Mouse (Mus musculus) embryonic facial prominence, embryonic 13.5 days (tissue): ENCODE measurements at regions not wholly inside any gene's neighbourhood (a gene's known extent, or its start where the extent isn't known, plus 50 kb on each side); places are given as distances from the start of the nearest gene placed in this dataset.
A peak's percentile ranks its signal among the peaks of the same experiment; 100 is the strongest.

Experiments
- ATAC-seq: fragments of 200-750 bp; cut with Nextera tagmentation; 2 replicates; pipeline ENCODE4 v1.8.0; 2017; ENCODE audit warnings: low read depth; ENCODE audit not compliant: insufficient number of reproducible peaks, insufficient read depth, low FRiP score, low TSS enrichment
- H3K27ac ChIP-seq: fragments of 300-500 bp; sonication (generic); 2 replicates; pipeline ENCODE4 v1.5.1; 2015; ENCODE audit warnings: moderate library complexity, mild to moderate bottlenecking, inconsistent platforms
- H3K27me3 ChIP-seq: fragments of 300-500 bp; sonication (generic); 2 replicates; pipeline ENCODE4 v1.6.1; 2015; ENCODE audit warnings: mild to moderate bottlenecking, inconsistent platforms
- H3K36me3 ChIP-seq: fragments of 300-500 bp; sonication (generic); 2 replicates; pipeline ENCODE4 v1.6.1; 2015; ENCODE audit warnings: mild to moderate bottlenecking, inconsistent platforms
- H3K4me1 ChIP-seq: fragments of 300-500 bp; sonication (generic); 2 replicates; pipeline ENCODE4 v1.6.1; 2015; ENCODE audit warnings: inconsistent platforms
- H3K4me2 ChIP-seq: fragments of 300-500 bp; sonication (generic); 2 replicates; pipeline ENCODE4 v1.6.1; 2015; ENCODE audit warnings: moderate library complexity, mild to moderate bottlenecking, inconsistent platforms
- H3K4me3 ChIP-seq: fragments of 300-500 bp; sonication (generic); 2 replicates; pipeline ENCODE4 v1.5.1; 2015; ENCODE audit warnings: mild to moderate bottlenecking, inconsistent platforms
- H3K9ac ChIP-seq: fragments of 300-500 bp; sonication (generic); 2 replicates; pipeline ENCODE4 v1.6.1; 2015; ENCODE audit warnings: mild to moderate bottlenecking, inconsistent platforms
- H3K9me3 ChIP-seq: fragments of 300-500 bp; sonication (generic); 2 replicates; pipeline ENCODE4 v1.6.1; 2016; ENCODE audit warnings: inconsistent platforms
- WGBS: fragments of 180-500 bp; shearing (Covaris S2); methylation state at CpG from one replicate; pipeline ENCODE4 v1.1.7; 2015; ENCODE audit warnings: mixed read lengths; 5-methylcytosine and 5-hydroxymethylcytosine counted together

DNA sequence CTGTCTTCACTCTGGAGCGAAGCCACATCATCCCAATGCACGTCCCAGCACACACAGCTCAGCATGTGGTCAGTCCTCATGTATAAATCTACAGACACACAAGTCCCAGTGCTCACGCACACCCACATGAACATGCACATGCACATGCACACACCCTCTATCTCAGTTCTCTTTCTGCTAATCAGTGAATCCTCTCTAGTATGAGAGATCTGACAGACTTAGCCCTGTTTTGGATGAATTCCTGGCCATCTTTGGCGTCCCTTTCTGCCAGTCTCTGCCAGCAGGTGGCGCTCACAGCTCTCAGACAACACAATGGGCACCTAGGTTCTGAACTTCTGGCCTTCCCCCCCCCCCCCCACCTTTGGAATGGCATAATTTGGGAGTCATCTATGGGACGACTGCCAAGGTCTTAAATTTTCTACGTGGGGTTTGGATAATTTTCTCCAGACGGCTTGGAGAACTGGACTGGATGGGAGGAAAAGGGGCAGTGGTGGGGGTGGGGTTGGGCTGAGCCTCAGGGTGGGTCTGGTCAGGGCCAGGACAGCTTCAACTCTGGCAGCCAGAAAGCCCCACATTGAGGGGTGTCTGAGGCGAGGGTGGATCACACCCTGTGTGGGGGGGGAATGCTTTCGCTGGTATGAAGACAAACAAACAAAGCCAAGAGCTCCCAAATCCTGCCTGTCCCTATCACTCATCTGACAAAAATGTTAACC lies 149.8 kb downstream of the Opa1 start:
- WGBS = 19% methylated on average over 10 of the region's 10 CpGs
- Histone ChIP-seq H3K36me3 (no peaks in the 10 kb centered on the region), H3K4me2 (0 out of 2 replicates have a peak overlapping the region, but pooled peaks have one; percentile 7), H3K9ac (no peak overlapping the region), H3K4me1 (peaks cover 41% of the 10 kb centered on the region), H3K27me3 (peaks cover 56% of the 10 kb centered on the region), H3K27ac (no peak overlapping the region), H3K4me3 (no peak overlapping the region), H3K9me3 (no peaks in the 10 kb centered on the region)
- peak; percentile 68 for ATAC-seq

DNA sequence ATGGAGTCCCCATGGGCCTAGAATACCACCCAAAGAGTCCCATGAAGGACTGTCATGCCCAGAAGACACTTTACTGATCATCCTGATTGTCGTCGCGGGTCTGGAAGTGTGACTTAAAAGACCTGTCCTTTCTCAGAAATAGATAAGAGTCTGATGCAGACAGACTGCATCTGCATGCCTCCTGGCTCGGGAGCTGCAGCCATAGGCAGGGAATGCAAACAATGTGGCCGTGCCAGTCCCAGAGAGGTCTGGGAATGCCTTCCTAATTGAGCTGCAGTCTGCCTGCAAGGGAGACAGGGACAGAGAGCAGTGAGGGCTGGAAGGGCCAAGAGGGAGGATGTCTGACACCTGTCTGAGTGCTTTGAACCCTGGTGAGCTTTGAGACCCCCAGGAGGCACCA lies 150.9 kb downstream of the Opa1 start:
- H3K4me1 ChIP-seq = peaks cover 52% of the 10 kb centered on the region
- WGBS = 16% methylated on average over 5 of the region's 5 CpGs
- no peak overlapping the region for H3K4me3 ChIP-seq
- H3K9ac ChIP-seq = no peak overlapping the region
- no peak overlapping the region for H3K27ac ChIP-seq
- H3K9me3 ChIP-seq = no peaks in the 10 kb centered on the region
- no peaks in the 10 kb centered on the region for H3K36me3 ChIP-seq
- H3K27me3 ChIP-seq = peaks cover 56% of the 10 kb centered on the region
- no peak for ATAC-seq
- no peak overlapping the region; the same call in 1 of the 2 replicates for H3K4me2 ChIP-seq

DNA sequence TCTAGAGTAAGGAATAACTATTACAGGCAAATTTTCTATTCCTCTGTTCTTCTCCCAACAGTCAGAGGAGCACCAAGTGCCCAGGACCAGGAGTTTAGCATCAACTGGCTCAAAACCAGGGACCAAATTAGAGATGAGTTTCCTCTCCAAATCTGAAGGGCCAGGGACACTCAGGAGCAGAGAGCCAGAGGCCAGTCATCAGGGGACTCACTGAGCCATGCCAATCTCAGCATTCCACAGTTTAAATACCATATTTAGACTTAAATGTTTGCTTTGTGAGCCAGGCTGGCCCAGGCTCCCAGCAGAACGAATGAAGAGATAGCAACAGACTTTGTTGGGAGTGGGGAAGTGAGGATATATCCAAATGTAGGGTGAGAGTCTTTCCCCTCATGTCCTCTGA lies 153.8 kb downstream of the Opa1 start:
- no peak overlapping the region for H3K9ac ChIP-seq
- no peaks in the 10 kb centered on the region for H3K9me3 ChIP-seq
- no peaks in the 10 kb centered on the region for H3K36me3 ChIP-seq
- no peak overlapping the region for H3K4me2 ChIP-seq
- no peak overlapping the region for H3K27ac ChIP-seq
- peaks cover 62% of the 10 kb centered on the region for H3K4me1 ChIP-seq
- WGBS = 49% methylated on average over 1 of the region's 1 CpGs
- H3K27me3 ChIP-seq = peaks cover 36% of the 10 kb centered on the region
- ATAC-seq = no peak
- H3K4me3 ChIP-seq = no peak overlapping the region

DNA sequence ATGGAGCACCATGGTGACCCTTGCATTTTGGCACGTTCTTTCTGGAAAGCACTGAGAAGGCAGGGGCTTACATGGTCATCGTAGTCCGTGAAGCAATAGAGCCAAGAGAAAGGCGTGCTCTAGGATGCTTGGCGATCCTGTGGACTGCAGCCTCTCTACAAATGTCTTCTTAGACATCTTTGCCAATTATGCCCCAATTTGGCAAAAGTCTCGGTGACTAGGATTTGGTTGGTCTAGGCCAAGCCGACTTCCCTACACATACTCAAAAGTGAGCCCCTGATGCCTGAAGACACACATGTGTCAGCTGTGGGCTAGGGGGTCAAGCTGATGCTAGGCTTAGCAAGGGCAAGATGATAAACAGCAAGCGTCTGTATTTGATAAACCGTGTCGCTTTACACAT lies 154.7 kb downstream of the Opa1 start:
- no peak for ATAC-seq
- Histone ChIP-seq H3K36me3 (no peaks in the 10 kb centered on the region), H3K9me3 (no peaks in the 10 kb centered on the region), H3K9ac (no peak overlapping the region), H3K27ac (peak overlapping the region; percentile 79; the same call in 1 of the 2 replicates), H3K4me1 (peaks cover 58% of the 10 kb centered on the region), H3K4me2 (no peak overlapping the region), H3K27me3 (peaks cover 34% of the 10 kb centered on the region), H3K4me3 (no peak overlapping the region)
- WGBS = 52% methylated on average over 10 of the region's 10 CpGs

DNA sequence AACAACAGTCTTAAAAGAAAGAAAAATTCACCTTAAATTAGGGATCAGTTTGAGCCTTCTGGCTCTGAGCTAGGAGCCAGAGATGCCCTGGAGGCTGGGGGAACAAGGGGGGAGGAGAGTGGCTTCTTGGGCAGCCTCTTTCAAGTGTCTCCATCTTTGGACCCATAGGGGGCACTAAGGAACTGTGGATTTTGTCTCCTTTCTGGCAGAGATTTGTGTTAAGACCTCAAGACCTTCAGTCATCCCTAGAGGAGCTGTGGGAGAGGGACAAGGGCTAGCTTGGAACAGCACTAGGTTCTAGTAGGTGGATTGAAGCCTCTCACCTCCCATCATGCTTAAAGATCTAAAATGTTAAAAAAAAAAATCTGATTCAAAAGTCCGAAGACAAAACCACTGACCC lies 155.2 kb downstream of the Opa1 start:
- 0 out of 2 replicates have a peak overlapping the region, but pooled peaks have one; percentile 4 for H3K4me3 ChIP-seq
- 0 out of 2 replicates have a peak overlapping the region, but pooled peaks have one; percentile 51 for H3K9ac ChIP-seq

DNA sequence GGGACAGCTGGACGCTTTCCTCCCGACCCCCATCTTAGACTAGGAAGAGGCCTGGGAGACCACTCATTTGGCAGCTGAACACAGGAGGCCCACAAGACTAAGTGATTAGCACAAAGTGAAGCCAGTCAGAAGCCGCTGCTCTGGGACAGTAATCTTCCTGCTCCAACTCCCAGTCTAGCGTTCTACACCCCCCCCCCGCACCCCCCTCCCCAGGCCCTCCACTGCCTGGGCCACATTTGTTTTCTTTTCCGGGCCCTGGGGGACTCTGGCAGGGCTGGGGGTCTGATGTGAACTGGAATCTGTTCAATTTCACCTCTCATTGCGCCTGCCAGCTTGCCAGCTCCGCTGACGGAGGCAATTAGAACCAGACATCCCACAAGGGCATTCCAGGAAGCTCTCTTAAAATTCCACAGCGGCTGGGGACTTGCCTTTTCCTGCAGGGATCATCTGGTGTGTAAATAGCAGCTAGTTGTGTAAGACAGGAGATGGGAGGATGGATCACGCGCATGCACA lies 155.7 kb downstream of the Opa1 start:
- peak overlapping the region; percentile 79 for H3K27ac ChIP-seq
- 0 out of 2 replicates have a peak overlapping the region, but pooled peaks have one; percentile 51 for H3K9ac ChIP-seq
- H3K4me2 ChIP-seq = peak overlapping the region; percentile 48
- H3K4me3 ChIP-seq = 0 out of 2 replicates have a peak overlapping the region, but pooled peaks have one; percentile 4
- peaks cover 49% of the 10 kb centered on the region for H3K4me1 ChIP-seq
- no peaks in the 10 kb centered on the region for H3K9me3 ChIP-seq
- 2% methylated on average over 12 of the region's 12 CpGs for WGBS
- peaks cover 33% of the 10 kb centered on the region for H3K27me3 ChIP-seq
- no peaks in the 10 kb centered on the region for H3K36me3 ChIP-seq
- peak; percentile 76; the same call in 1 of the 2 replicates for ATAC-seq

More for the DNA sequence above, 155.2 kb downstream of the Opa1 start:
- peak; percentile 54; the same call in 1 of the 2 replicates for ATAC-seq
- Histone ChIP-seq H3K27me3 (peaks cover 34% of the 10 kb centered on the region), H3K36me3 (no peaks in the 10 kb centered on the region), H3K27ac (peak overlapping the region; percentile 79), H3K9me3 (no peaks in the 10 kb centered on the region), H3K4me2 (peak overlapping the region; percentile 48), H3K4me1 (peaks cover 53% of the 10 kb centered on the region)
- 7% methylated on average over 1 of the region's 1 CpGs for WGBS

DNA sequence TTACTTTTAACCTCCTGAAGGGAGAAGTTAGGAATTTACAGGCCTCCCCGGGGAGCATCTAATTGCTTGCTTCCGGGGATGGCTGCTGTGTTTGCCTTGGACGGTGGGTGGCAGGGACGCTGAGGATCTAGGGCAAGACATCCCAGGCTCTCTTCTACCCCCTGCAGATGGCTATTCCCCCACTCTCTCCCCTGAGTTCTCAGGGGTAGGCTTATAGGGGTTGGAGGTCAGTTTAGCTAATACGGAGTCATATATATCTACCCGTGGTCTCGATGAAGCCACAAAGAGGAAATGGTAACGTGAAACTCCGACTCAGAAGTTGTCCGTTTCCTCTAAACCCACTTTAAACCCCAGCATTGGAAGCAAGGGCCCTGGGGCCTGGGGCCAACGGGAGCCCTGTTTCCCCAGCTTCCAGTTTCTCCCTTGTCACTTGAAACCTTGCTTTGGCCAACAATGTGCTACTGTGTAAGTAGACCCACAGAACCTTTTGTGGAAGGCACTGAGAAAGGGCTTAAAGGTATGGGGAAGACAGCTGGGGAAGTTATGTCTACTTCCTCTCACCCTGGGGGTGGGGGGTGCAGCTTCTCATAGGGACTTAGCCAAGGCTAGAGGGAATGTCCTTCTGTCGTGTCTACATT lies 156.4 kb downstream of the Opa1 start:
- Histone ChIP-seq H3K36me3 (no peaks in the 10 kb centered on the region), H3K27me3 (peaks cover 27% of the 10 kb centered on the region), H3K4me3 (no peak overlapping the region), H3K4me1 (peaks cover 42% of the 10 kb centered on the region), H3K27ac (peak overlapping the region; percentile 79), H3K4me2 (peak overlapping the region; percentile 48), H3K9me3 (no peaks in the 10 kb centered on the region), H3K9ac (no peak overlapping the region)
- ATAC-seq = no peak
- 4% methylated on average over 12 of the region's 12 CpGs for WGBS

DNA sequence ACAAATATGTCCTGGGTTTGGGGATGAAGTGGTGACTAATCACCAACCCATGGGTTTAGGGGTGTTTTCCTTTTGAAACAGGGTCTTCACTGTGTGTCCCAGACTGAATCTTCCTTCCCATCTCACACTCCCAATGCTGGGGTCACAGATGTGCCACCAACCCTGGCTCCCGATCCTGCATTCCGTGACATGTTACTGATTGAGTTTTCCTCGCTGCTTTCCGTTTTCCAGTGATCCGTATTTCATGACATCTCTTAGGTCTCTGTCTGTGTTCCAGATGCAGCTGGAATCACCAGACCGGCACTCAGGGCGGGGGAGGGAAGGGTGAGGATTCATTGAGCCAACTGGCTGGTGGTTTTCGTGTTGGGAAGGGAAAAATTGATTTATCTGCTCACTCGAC lies 157.1 kb downstream of the Opa1 start:
- no peaks in the 10 kb centered on the region for H3K36me3 ChIP-seq
- H3K27me3 ChIP-seq = peaks cover 24% of the 10 kb centered on the region
- H3K4me1 ChIP-seq = peaks cover 40% of the 10 kb centered on the region
- H3K9ac ChIP-seq = no peak overlapping the region
- 0 out of 2 replicates have a peak overlapping the region, but pooled peaks have one; percentile 48 for H3K4me2 ChIP-seq
- 0 out of 2 replicates have a peak overlapping the region, but pooled peaks have one; percentile 79 for H3K27ac ChIP-seq
- H3K9me3 ChIP-seq = no peaks in the 10 kb centered on the region
- 32% methylated on average over 9 of the region's 9 CpGs for WGBS
- no peak for ATAC-seq
- no peak overlapping the region for H3K4me3 ChIP-seq

DNA sequence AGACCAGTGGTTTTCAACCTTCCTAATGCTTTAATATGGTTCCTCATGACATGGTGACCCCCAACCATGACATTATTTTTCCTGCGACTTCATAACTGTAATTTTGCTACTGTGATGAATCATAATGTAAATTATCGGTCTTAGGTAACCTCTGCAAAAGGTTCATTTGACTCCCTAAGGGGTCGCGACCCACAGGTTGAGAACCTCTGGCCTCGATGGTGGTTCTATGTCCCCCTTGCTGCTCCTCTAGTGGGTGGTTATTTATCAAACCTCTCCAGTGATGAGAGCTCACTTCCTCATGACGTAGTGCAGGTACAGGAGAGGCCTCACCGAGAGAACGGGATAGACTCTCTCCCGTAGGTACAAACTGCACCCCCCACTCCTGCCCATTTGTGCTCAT lies 158.9 kb downstream of the Opa1 start:
- Histone ChIP-seq H3K4me1 (peaks cover 44% of the 10 kb centered on the region), H3K27ac (no peak overlapping the region), H3K4me2 (no peak overlapping the region), H3K9ac (no peak overlapping the region), H3K36me3 (no peaks in the 10 kb centered on the region), H3K27me3 (peaks cover 10% of the 10 kb centered on the region), H3K4me3 (no peak overlapping the region), H3K9me3 (no peaks in the 10 kb centered on the region)
- WGBS = 92% methylated on average over 9 of the region's 9 CpGs
- no peak for ATAC-seq

DNA sequence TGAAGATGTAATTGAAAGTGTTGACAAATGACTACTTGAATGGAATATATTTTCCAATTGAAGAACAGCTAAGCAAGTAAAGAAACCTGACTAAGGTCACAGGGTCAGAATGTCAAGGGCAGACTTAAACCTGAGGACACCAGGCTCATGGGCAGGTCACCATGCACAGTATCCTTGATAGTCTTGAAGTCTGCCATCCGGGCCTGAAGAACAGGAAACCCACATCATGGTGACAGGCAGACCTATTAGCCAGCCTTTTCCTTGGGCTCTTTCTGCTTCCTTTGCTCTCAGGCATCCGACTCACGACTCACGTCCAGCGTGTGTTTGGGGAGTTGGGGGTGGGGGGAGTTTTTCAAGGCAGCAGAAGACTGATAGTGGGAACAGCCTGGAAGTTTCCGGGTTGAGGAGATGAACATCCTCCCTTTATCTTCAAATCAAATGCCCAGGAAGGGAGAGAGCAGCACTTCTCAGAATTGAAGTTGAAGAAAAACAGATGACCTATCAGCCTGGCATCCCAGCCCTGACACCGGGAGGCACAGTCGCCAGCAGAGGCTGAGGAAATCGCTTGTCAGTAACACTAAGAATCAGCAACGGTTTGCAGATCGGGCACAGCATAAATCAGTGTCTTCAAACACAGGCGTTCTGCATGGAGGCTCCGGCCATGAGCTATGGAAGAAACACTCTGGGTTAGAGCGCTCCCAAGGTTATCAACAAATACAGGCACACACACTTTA lies 163.5 kb downstream of the Opa1 start:
- no peak for ATAC-seq
- H3K27me3 ChIP-seq = no peaks in the 10 kb centered on the region
- H3K9me3 ChIP-seq = no peaks in the 10 kb centered on the region
- peaks cover 9% of the 10 kb centered on the region for H3K4me1 ChIP-seq
- no peak overlapping the region for H3K4me2 ChIP-seq
- H3K9ac ChIP-seq = no peak overlapping the region
- WGBS = 31% methylated on average over 14 of the region's 14 CpGs
- no peak overlapping the region for H3K27ac ChIP-seq
- no peak overlapping the region for H3K4me3 ChIP-seq
- no peaks in the 10 kb centered on the region for H3K36me3 ChIP-seq

DNA sequence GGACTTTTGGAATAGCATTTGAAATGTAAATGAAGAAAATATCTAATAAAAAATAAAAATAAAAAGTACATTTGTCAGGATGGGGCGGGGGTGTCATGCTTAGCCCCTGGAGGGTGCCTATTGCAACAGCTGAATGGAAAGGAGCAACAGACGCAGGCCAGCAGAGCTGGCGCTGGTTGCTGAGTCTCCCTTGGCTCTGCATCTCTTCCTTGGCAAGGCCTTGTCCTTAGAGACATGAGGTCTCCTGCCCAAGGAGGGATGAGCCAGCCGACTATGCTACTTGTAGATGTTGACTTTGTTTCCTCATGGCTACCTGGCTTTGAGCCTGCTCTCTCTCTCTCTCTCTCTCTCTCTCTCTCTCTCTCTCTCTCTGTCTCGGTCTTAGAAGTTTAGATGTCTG lies 166.4 kb downstream of the Opa1 start:
- no peak overlapping the region for H3K9ac ChIP-seq
- no peak overlapping the region for H3K27ac ChIP-seq
- no peaks in the 10 kb centered on the region for H3K27me3 ChIP-seq
- ATAC-seq = no peak
- no peaks in the 10 kb centered on the region for H3K9me3 ChIP-seq
- peaks cover 9% of the 10 kb centered on the region for H3K4me1 ChIP-seq
- H3K4me3 ChIP-seq = no peak overlapping the region
- WGBS = 76% methylated on average over 5 of the region's 5 CpGs
- no peaks in the 10 kb centered on the region for H3K36me3 ChIP-seq
- H3K4me2 ChIP-seq = no peak overlapping the region
